Mouse (Mus musculus) embryo, embryonic 11 days (tissue): ENCODE measurements at regions not wholly inside any gene's neighbourhood (a gene's known extent, or its start where the extent isn't known, plus 50 kb on each side); places are given as distances from the start of the nearest gene placed in this dataset.
"Not testable (repeated sequence)": the region's sequence is repeated elsewhere in the genome, so short reads cannot be mapped to it uniquely, and the experiment has no call there.

Experiments used
- DNase-seq: peaks from one replicate; pipeline ENCODE4 v3.0.0-alpha.2; 2015

DNA sequence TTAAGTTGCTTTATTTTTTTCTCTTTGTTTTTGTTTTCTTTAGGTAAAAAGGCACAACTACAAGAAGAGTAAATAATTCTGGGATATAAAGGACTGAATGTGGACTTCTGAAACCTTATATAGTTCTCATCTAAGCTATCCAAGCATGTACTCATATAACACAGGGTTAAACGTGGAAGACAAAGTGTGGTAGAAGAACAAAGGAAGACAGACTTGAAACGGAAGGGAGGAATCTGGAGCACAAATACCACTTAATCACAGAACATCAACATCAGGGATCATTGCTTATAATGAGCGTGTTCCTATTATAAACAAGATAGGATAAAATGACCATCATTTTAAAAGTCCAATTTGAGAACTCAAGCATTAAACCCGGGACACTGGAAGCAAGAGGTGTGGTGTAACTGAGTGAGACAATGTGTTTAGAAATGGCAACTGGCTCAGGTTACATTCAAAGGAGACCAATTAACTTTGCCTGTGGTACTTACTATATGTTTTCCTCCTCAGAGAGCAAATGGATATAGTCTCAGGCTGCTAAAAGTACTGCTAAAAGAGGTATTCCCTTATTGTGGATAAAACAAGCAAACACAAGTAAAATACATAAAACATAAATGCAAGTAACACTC lies 96.1 kb upstream of the Hdgfl1 start:
- DNase-seq = no peak

DNA sequence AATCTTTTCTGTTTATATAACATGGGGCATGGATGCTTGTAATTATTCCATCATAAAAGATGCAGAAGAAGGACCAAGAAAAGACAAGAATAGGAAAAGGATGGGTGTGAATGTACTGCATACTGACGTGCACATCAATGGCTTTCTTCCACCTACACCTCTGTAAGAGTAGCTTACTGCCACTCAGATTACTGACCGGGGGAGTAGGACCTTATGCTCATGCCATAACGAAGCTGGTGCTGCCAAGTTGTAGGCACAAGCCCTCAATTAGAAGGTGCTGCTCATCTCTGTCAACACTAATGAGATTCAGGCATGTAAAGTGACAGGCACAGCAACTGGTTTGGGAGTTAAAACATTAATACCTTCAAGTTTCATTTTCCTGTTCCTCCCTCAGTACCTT lies 97.8 kb upstream of the Hdgfl1 start:
- DNase-seq = no peak

- peak; percentile 24 for DNase-seq
These were observed 140.9 kb upstream of the Prl start for GRCm38 (mm10) chr13:26916477-26916876.

GRCm38 (mm10) chr13:26932695-26933438 lies 124.5 kb upstream of the Prl start:
- DNase-seq = peak; percentile 79

DNA sequence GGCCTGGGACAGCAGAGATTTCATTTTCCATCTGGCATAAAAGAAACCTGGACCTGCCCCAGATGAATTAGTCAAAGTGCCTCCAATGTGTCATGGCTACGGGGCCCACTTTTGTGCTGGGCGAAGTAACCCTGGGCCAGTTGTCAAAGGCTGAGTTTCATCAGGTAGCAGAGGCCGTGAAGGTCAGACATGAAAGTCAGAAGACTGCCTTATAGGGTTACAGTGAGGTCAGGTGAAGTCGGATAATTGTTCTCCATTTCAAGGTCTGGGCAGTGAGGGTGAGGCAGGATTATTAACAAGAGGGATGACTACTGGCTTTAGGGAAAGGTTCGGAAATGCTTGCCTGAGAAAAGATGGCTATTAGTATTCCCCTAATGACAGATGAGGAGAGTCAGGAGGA lies 123.5 kb upstream of the Prl start:
- DNase-seq = peak; percentile 44

DNA sequence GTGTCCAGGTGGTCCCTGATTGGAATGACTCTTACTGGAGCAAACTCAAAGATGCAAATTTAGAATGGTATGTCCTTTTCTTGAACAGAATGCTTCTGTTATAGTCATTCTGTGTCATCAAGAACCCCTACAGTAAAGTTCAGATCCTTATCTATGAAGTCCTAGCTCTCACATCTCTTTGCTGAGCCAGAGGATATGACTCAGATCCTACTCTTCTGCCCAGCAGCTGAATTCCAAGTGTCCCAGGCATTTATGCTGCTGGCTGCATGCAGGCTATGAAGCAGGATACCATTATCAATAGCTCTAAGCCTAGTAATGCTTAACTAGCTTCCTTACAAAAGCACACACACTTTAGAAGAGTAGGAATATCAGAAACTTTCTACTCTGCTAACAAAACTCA lies 116.9 kb upstream of the Prl start:
- no peak for DNase-seq

GRCm38 (mm10) chr13:26944487-26944886 lies 112.9 kb upstream of the Prl start:
- DNase-seq = no peak

DNA sequence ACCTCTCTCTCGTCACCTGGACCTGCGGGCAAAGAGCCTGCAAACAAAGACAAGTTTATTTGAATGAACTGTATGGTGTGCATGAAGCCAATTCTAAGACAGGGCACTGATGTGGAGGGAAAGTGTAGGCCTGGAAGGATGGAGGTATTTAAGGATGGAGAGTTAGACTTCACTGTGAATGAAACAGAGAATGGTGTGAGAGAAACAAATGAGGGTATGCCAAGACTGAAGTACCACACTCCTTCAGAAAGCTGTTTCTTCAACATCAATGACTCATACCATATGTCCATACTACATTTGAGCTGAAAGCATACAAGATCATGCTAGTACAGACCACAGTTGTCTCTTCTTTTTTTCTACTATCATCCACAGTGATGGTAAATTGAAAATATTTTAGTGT lies 105.9 kb upstream of the Prl start:
- no peak for DNase-seq

DNA sequence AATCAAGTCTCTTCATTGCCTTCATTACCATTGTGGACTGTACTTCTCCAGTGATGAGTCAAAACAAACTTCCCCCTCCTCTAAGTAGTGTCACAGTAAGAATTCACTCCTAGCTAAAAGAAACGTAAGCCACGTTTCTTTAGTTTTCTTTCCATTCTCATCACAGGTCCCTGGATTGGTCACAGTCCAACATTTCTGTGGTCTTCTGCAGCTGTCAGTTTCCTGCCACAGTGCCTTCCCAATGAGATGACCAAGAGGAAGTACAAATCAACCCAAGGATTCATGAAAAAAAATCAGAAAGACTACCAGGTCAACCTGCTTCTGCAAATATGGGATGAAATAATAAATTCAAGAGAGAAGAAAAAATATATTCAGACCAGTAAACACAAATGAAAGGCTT lies 103.5 kb upstream of the Prl start:
- no peak for DNase-seq

- no peak for DNase-seq
These were observed 97.8 kb upstream of the Prl start for GRCm38 (mm10) chr13:26959534-26960100.

DNA sequence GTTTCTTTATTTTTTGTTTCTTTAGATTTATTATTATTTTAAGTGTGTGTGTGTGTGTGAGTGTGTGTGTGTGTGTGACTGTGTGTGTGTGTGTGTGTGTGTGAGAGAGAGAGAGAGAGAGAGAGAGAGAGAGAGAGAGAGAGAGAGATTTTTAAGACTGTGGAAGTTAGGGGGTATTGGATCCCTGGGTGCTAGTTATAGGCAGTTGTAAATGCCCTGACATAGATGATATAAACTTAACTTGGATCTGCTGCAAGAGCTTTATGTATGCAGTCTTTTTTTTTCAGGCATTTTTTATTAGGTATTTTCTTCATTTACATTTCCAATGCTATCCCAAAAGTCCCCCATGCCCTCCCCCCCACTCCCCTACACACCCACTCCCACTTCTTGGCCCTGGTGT lies 96.8 kb upstream of the Prl start:
- DNase-seq = not testable (repeated sequence)

GRCm38 (mm10) chr13:26976024-26976423 lies 81.3 kb upstream of the Prl start:
- DNase-seq = no peak

- DNase-seq = no peak
These were observed 76.9 kb upstream of the Prl start for GRCm38 (mm10) chr13:26980475-26980874.
